Mouse (Mus musculus): Measurements from ENCODE around the gene Ankar. TPM values are rescaled to one million over a fixed set of nuclear protein-coding genes. Genes with fewer than 3 reads are reported as not detected.

Ankar gene
- polyA plus RNA-seq, 1 experiment from 2014 or later: not detected

GRCm38 (mm10) chr1:72716421-72716820, 16.0 kb upstream of the Ankar start:
- Histone ChIP-seq H3K36me3 (ENCODE audit: control insufficient read depth, insufficient read depth, low read length) (peaks cover 15% of the 10 kb centered on the region), H3K9ac (ENCODE audit: low read depth, low read length) (no peak overlapping the region), H3K4me1 (replicated peaks; ENCODE audit: control insufficient read depth, insufficient read depth, low read length) (peaks cover 11% of the 10 kb centered on the region), H3K27ac (ENCODE audit: low read depth, low read length) (no peak overlapping the region), H3K27me3 (replicated peaks; ENCODE audit: control insufficient read depth, insufficient read depth, low read length) (no peaks in the 10 kb centered on the region), H3K4me3 (ENCODE audit: low read depth, low read length) (no peak overlapping the region), H3K9me3 (ENCODE audit: control insufficient read depth, low read length) (no peaks in the 10 kb centered on the region), H3K4me2 (no peak overlapping the region)
- DNase-seq (ENCODE audit: low spot score) (no peak), ATAC-seq (replicated peaks; ENCODE audit: low FRiP score) (no peak)
- WGBS: 53% methylated on average over 2 of the region's 2 CpGs

DNA sequence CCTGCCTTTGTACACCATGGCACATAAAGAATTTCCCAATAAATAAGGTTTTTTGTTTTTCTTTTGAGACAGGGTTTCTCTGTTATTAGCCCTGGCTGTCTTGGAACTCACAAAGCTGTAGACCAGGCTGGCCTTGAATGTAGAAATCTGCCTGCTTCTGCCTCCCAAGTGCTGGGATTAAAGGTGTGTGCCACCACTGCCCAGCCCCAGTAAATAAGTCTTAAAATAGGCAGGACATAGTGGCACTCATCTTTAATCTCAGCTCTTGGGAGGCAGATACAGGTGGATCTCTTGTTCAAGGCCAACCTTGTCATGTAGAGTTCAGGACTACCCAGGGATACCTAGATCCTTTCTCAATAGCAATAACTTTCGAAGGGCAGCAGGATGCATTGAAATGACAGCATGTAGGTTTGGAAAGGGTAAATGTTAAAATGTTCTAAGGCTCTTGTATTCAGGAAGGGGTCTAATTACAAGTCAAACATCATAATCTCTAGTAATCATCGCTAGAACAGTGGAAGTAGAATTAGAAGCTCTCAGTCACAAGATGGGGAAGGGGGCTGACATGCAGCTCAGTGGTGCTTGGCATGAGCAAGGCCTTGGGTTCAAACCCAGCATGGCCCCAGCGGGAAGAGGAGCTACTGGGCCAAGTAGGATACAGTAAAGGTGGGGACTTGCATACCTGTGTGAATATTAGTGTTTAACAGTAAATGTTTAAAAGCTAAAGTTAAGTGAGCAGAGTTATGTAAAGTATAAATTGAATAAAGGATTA, 15.4 kb upstream of the Ankar start:
- H3K9ac ChIP-seq (ENCODE audit: low read depth, low read length): no peak overlapping the region
- DNase-seq (ENCODE audit: low spot score) (no peak), ATAC-seq (replicated peaks; ENCODE audit: low FRiP score) (no peak)
- H3K27me3 ChIP-seq (replicated peaks; ENCODE audit: control insufficient read depth, insufficient read depth, low read length): no peaks in the 10 kb centered on the region
- no peak overlapping the region for H3K4me2 ChIP-seq
- 75% methylated on average over 3 of the region's 3 CpGs for WGBS
- H3K36me3 ChIP-seq (ENCODE audit: control insufficient read depth, insufficient read depth, low read length): peaks cover 15% of the 10 kb centered on the region
- no peak overlapping the region for H3K4me3 ChIP-seq (ENCODE audit: low read depth, low read length)
- H3K9me3 ChIP-seq (ENCODE audit: control insufficient read depth, low read length): no peaks in the 10 kb centered on the region
- peaks cover 11% of the 10 kb centered on the region for H3K4me1 ChIP-seq (replicated peaks; ENCODE audit: control insufficient read depth, insufficient read depth, low read length)
- no peak overlapping the region for H3K27ac ChIP-seq (ENCODE audit: low read depth, low read length)

GRCm38 (mm10) chr1:72715065-72715464, 14.7 kb upstream of the Ankar start:
- Histone ChIP-seq H3K4me2 (no peak overlapping the region), H3K27ac (ENCODE audit: low read depth, low read length) (0 out of 2 replicates have a peak overlapping the region, but pooled peaks have one; percentile 2), H3K9me3 (ENCODE audit: control insufficient read depth, low read length) (no peaks in the 10 kb centered on the region), H3K4me1 (replicated peaks; ENCODE audit: control insufficient read depth, insufficient read depth, low read length) (peaks cover 11% of the 10 kb centered on the region), H3K36me3 (ENCODE audit: control insufficient read depth, insufficient read depth, low read length) (peaks cover 15% of the 10 kb centered on the region), H3K4me3 (ENCODE audit: low read depth, low read length) (no peak overlapping the region), H3K9ac (ENCODE audit: low read depth, low read length) (no peak overlapping the region), H3K27me3 (replicated peaks; ENCODE audit: control insufficient read depth, insufficient read depth, low read length) (no peaks in the 10 kb centered on the region)
- ATAC-seq (replicated peaks; ENCODE audit: low FRiP score) (no peak), DNase-seq (ENCODE audit: low spot score) (no peak)
- WGBS: 88% methylated on average over 1 of the region's 1 CpGs

- peaks cover 15% of the 10 kb centered on the region for H3K36me3 ChIP-seq (ENCODE audit: control insufficient read depth, insufficient read depth, low read length)
- H3K9me3 ChIP-seq (ENCODE audit: control insufficient read depth, low read length): no peaks in the 10 kb centered on the region
- H3K27me3 ChIP-seq (replicated peaks; ENCODE audit: control insufficient read depth, insufficient read depth, low read length): no peaks in the 10 kb centered on the region
- H3K4me2 ChIP-seq: no peak overlapping the region
- H3K9ac ChIP-seq (ENCODE audit: low read depth, low read length): peak overlapping the region; percentile 7; the same call in 1 of the 2 replicates
- peaks cover 11% of the 10 kb centered on the region for H3K4me1 ChIP-seq (replicated peaks; ENCODE audit: control insufficient read depth, insufficient read depth, low read length)
- ATAC-seq (replicated peaks; ENCODE audit: low FRiP score): no peak
- no peak for DNase-seq (ENCODE audit: low spot score)
- no peak overlapping the region for H3K4me3 ChIP-seq (ENCODE audit: low read depth, low read length)
- no peak overlapping the region for H3K27ac ChIP-seq (ENCODE audit: low read depth, low read length)
- WGBS: 74% methylated on average over 4 of the region's 4 CpGs
These were observed 14.2 kb upstream of the Ankar start for GRCm38 (mm10) chr1:72714547-72714946.

DNA sequence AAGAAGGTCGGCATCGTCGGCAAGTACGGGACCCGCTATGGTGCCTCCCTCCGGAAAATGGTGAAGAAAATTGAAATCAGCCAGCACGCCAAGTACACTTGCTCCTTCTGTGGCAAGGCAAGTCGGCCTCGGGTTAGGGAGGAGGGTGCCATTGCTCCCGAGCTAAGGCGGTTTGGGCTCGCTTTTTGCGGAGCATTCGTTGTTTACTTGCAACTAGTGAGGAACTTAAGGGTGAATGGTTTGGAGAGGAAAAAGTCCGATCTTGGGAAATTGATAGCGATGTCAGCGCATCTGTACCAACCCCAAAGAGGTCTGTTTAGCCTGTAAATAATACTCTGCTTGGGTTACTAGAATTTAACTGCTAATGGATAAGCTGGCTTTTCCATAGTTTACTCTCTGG, 11.3 kb upstream of the Ankar start:
- peak; percentile 52 for DNase-seq (ENCODE audit: low spot score)

GRCm38 (mm10) chr1:72710753-72711653, 10.6 kb upstream of the Ankar start, which contains the start of gene Rpl37a:
Rpl37a (plus strand) TSS chr1:72711290.
- H3K4me2 ChIP-seq: peak within 1 kb of the TSS; percentile 90
- H3K4me3 ChIP-seq (ENCODE audit: low read depth, low read length): peak within 1 kb of the TSS; percentile 84
- no peaks in the 10 kb centered on the region for H3K27me3 ChIP-seq (replicated peaks; ENCODE audit: control insufficient read depth, insufficient read depth, low read length)
- peak within 1 kb of the TSS; percentile 92 for H3K27ac ChIP-seq (ENCODE audit: low read depth, low read length)
- H3K9me3 ChIP-seq (ENCODE audit: control insufficient read depth, low read length): no peaks in the 10 kb centered on the region
- H3K9ac ChIP-seq (ENCODE audit: low read depth, low read length): peak within 1 kb of the TSS; percentile 91
- H3K36me3 ChIP-seq (ENCODE audit: control insufficient read depth, insufficient read depth, low read length): peaks cover 15% of the 10 kb centered on the region
- ATAC-seq (replicated peaks; ENCODE audit: low FRiP score): peak; percentile 84
- 2% methylated on average over 68 of the region's 68 CpGs for WGBS
- peaks cover 11% of the 10 kb centered on the region for H3K4me1 ChIP-seq (replicated peaks; ENCODE audit: control insufficient read depth, insufficient read depth, low read length)
- peak; percentile 89 for DNase-seq (ENCODE audit: low spot score)

More for the DNA sequence above, 11.3 kb upstream of the Ankar start:
- H3K9me3 ChIP-seq (ENCODE audit: control insufficient read depth, low read length): no peaks in the 10 kb centered on the region
- ATAC-seq (replicated peaks; ENCODE audit: low FRiP score): no peak
- peak overlapping the region; percentile 92 for H3K27ac ChIP-seq (ENCODE audit: low read depth, low read length)
- no peaks in the 10 kb centered on the region for H3K27me3 ChIP-seq (replicated peaks; ENCODE audit: control insufficient read depth, insufficient read depth, low read length)
- WGBS: under 1% methylated on average over 17 of the region's 17 CpGs
- H3K36me3 ChIP-seq (ENCODE audit: control insufficient read depth, insufficient read depth, low read length): peaks cover 15% of the 10 kb centered on the region
- peaks cover 11% of the 10 kb centered on the region for H3K4me1 ChIP-seq (replicated peaks; ENCODE audit: control insufficient read depth, insufficient read depth, low read length)
- peak overlapping the region; percentile 91 for H3K9ac ChIP-seq (ENCODE audit: low read depth, low read length)
- peak overlapping the region; percentile 90 for H3K4me2 ChIP-seq
- H3K4me3 ChIP-seq (ENCODE audit: low read depth, low read length): peak overlapping the region; percentile 84

- no peaks in the 10 kb centered on the region for H3K27me3 ChIP-seq (replicated peaks; ENCODE audit: control insufficient read depth, insufficient read depth, low read length)
- 34% methylated on average over 4 of the region's 4 CpGs for WGBS
- no peak overlapping the region for H3K27ac ChIP-seq (ENCODE audit: low read depth, low read length)
- DNase-seq (ENCODE audit: low spot score) (no peak), ATAC-seq (replicated peaks; ENCODE audit: low FRiP score) (no peak)
- no peak overlapping the region for H3K4me2 ChIP-seq
- no peaks in the 10 kb centered on the region; the same call in 1 of the 2 replicates for H3K36me3 ChIP-seq (ENCODE audit: control insufficient read depth, insufficient read depth, low read length)
- H3K4me3 ChIP-seq (ENCODE audit: low read depth, low read length): no peak overlapping the region
- peaks cover 2% of the 10 kb centered on the region; the same call in 1 of the 2 replicates for H3K4me1 ChIP-seq (replicated peaks; ENCODE audit: control insufficient read depth, insufficient read depth, low read length)
- H3K9ac ChIP-seq (ENCODE audit: low read depth, low read length): no peak overlapping the region
- H3K9me3 ChIP-seq (ENCODE audit: control insufficient read depth, low read length): no peaks in the 10 kb centered on the region
These were observed 7.1 kb upstream of the Ankar start for GRCm38 (mm10) chr1:72707525-72707924.

- Histone ChIP-seq H3K27ac (ENCODE audit: low read depth, low read length) (no peak overlapping the region), H3K9ac (ENCODE audit: low read depth, low read length) (no peak overlapping the region), H3K4me2 (no peak overlapping the region), H3K9me3 (ENCODE audit: control insufficient read depth, low read length) (no peaks in the 10 kb centered on the region), H3K4me3 (ENCODE audit: low read depth, low read length) (no peak overlapping the region), H3K36me3 (ENCODE audit: control insufficient read depth, insufficient read depth, low read length) (no peaks in the 10 kb centered on the region), H3K4me1 (replicated peaks; ENCODE audit: control insufficient read depth, insufficient read depth, low read length) (no peaks in the 10 kb centered on the region), H3K27me3 (replicated peaks; ENCODE audit: control insufficient read depth, insufficient read depth, low read length) (no peaks in the 10 kb centered on the region)
- ATAC-seq (replicated peaks; ENCODE audit: low FRiP score) (no peak), DNase-seq (ENCODE audit: low spot score) (no peak)
- WGBS: 75% methylated on average over 4 of the region's 4 CpGs
These were observed 1.7 kb downstream of the Ankar start for GRCm38 (mm10) chr1:72698651-72699050.

Measured in liver, embryonic 11.5 days (tissue).